Mouse (Mus musculus): ENCODE results near the gene Ilkap. TPM values are rescaled to one million over a fixed set of nuclear protein-coding genes. Genes with fewer than 3 reads are reported as not detected.

The Ilkap gene
- polyA plus RNA-seq (2016; fragmentation: Nextera tagmentation; extraction: Ambion mirVana) = 168 and 176 TPM in 2 replicates

DNA sequence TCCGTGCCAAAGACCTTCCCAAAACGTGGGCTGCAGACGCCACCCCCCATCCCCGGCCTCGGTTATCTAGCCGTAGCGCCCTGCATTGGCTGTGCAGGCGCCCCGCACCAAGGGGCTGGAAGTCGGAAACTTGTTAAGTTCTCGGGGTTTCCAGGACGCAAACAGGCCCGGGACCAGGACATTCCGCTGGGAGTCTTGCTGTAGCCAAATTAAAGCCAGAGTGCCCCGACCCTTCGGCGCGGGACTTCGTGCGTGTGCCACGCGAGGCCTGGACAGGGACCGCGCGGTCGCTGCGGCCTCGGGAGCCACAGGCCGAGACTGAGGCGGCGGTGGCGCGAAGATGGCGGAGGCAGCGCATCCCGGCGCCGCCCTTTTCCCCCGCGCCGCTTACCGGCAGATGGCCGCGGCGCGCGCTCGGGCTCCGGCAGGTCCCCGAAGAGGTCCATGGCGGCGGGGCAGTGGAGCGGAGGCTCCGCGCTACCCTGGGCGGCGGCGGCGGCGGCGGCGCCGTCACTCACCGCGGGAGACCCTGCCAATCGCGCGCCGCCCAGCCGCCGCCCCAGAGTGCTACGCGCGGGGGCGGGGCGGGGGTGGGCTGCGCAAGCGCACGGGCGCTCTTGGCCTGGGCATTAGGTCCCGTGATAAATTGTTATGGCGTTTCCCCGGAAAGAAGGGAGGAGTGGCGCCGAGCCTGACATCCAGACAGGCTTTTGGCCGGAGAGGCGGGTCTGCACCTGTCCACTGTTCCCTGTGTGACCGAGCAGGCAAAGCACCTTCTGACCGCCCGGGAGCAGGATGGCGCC lies at the start of gene Ilkap:
Gene Ilkap (minus strand): TSS at position 556 of the 803 bp plus-strand sequence.
- peak; percentile 84 for DNase-seq (ENCODE audit: extremely low spot score, low spot score)
- Histone ChIP-seq H3K4me3 (peak within 1 kb of the TSS; percentile 88), H3K27me3 (ENCODE audit: poor library complexity, severe bottlenecking) (no peaks in the 10 kb centered on the region), H3K4me1 (peaks cover 27% of the 10 kb centered on the region), H3K9me3 (no peaks in the 10 kb centered on the region), H3K27ac (peak within 1 kb of the TSS; percentile 97), H3K36me3 (replicated peaks) (peaks cover 37% of the 10 kb centered on the region)
- WGBS = under 1% methylated on average over 91 of the region's 91 CpGs

DNA sequence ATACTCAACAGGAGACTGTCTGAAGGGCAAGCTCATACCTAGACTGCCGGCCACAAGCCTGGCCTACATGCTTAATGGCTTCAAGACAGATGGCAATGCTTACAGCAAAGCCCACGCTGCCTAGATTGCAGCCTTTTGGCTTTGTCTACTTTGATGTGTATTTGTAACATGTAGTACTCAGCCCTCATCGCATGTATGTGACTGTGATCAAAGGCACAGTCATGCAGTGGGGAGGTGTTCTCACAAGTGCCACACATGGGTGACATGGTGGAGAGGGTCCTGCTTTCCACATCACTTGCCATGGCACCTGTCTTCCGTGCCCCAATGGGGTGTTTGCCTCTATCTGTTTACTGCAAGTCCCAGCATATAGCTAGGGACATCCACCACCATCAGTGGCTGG lies 47.9 kb upstream of the Ilkap start:
- peaks cover 9% of the 10 kb centered on the region for H3K4me1 ChIP-seq
- H3K36me3 ChIP-seq (replicated peaks) = peaks cover 20% of the 10 kb centered on the region
- H3K27ac ChIP-seq = no peak overlapping the region
- no peak for DNase-seq (ENCODE audit: extremely low spot score, low spot score)
- H3K27me3 ChIP-seq (ENCODE audit: poor library complexity, severe bottlenecking) = no peaks in the 10 kb centered on the region
- H3K9me3 ChIP-seq = peaks cover 11% of the 10 kb centered on the region
- H3K4me3 ChIP-seq = no peak overlapping the region
- 93% methylated on average over 4 of the region's 4 CpGs for WGBS

DNA sequence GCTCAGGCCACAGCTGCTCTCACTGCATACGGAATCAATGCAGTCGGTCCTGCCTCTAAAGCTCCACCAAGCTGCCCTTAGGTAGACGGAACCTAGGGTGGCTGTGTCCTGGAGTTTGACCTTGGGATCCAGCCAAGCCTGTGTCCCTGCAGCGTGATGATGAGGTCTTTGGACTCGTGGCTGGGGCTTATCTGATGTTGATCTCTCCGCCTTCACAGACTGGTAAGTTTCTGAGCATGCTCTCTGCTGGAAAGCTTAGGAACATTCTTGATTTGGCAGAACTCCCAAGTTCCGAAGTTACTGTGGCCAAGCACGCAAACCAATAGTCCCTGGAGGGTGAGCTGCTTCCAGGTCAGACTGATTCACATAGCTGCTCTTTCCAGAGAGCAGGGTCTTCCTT lies 47.4 kb upstream of the Ilkap start:
- H3K36me3 ChIP-seq (replicated peaks) = peaks cover 20% of the 10 kb centered on the region
- no peak overlapping the region for H3K27ac ChIP-seq
- DNase-seq (ENCODE audit: extremely low spot score, low spot score) = no peak
- H3K9me3 ChIP-seq = peaks cover 11% of the 10 kb centered on the region
- WGBS = 90% methylated on average over 8 of the region's 8 CpGs
- H3K4me1 ChIP-seq = peaks cover 9% of the 10 kb centered on the region
- H3K27me3 ChIP-seq (ENCODE audit: poor library complexity, severe bottlenecking) = no peaks in the 10 kb centered on the region
- no peak overlapping the region for H3K4me3 ChIP-seq

DNA sequence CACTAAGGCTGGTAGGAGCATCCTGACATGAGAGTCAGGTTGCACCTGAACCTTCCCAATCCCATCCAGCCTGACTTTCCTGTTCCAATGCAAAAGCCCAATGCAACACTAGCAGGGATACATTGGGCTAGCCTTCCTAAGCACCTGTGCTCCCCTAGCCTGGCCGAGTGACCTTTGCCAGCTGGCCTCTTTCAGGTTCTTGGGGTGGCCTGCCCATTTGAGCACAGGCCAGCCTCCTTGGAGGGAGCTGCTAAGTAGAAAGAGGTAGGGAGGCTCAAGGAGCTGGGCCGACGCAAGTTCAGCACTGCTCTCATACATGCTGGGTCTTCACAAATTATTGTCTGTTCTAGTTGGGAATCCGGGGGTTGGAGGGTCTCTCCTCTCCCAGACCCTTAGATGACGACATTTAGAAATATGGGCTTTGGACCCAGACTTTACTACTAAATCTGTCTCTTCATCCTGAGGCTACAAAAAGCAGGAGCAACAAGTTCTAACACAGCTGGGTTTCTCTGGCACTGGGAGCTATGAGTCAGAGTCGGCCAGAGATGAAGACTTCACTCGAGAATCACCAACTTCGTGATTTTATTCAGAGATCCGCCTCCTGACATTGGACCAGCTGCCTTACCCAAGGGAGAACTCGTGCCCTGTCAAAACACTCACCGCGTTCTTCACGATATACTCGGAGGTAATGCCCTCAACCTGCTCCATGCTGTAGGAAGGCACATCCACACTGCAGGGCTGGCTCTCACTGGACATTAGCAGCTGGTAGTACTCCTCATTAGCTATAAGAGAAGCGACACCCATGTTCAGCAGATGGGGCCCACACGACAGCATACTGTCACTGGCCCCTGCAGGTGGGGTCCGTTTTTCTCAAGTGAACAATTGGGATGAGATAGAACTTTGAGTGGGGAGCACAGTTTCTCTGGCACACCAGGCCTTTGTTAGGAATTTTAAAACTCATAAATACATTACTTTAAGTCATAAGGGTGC lies 46.5 kb upstream of the Ilkap start:
- 94% methylated on average over 17 of the region's 17 CpGs for WGBS
- DNase-seq (ENCODE audit: extremely low spot score, low spot score) = no peak
- Histone ChIP-seq H3K4me1 (peaks cover 9% of the 10 kb centered on the region), H3K27me3 (ENCODE audit: poor library complexity, severe bottlenecking) (no peaks in the 10 kb centered on the region), H3K4me3 (no peak overlapping the region), H3K36me3 (replicated peaks) (peaks cover 20% of the 10 kb centered on the region), H3K27ac (no peak overlapping the region), H3K9me3 (peaks cover 11% of the 10 kb centered on the region)

DNA sequence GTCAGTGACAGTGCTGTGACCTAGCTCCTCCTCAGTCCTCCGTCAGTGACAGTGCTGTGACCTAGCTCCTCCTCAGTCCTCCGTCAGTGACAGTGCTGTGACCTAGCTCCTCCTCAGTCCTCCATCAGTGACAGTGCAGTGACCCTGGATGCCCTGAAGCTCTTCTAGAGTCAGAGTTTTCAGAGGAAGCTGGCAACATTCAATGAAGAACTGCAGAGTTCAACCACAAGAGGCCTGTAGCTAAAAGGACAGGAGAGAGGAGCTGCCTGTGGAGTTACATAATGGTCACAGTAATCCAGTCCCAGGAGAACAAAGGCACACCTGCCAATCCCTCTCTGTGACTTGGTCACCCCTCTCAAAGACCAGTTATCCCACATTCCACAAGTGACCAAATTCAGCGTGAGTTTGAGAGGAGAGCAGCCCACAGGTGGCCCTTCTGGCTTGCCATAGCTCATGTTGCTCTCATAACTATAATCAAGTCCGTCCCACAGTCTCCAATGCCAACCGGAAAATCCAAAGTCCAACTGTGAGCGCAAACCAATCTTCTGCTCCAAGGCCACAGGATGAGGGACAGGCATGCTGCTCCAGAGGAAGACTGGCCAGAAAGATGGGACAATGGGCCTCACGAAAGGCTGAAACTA lies 43.9 kb upstream of the Ilkap start:
- H3K4me3 ChIP-seq = no peak overlapping the region
- WGBS = 76% methylated on average over 7 of the region's 7 CpGs
- H3K27me3 ChIP-seq (ENCODE audit: poor library complexity, severe bottlenecking) = no peaks in the 10 kb centered on the region
- H3K36me3 ChIP-seq (replicated peaks) = peaks cover 5% of the 10 kb centered on the region
- H3K27ac ChIP-seq = peak overlapping the region; percentile 30; the same call in 1 of the 2 replicates
- H3K9me3 ChIP-seq = peaks cover 7% of the 10 kb centered on the region
- peaks cover 9% of the 10 kb centered on the region for H3K4me1 ChIP-seq
- DNase-seq (ENCODE audit: extremely low spot score, low spot score) = no peak

DNA sequence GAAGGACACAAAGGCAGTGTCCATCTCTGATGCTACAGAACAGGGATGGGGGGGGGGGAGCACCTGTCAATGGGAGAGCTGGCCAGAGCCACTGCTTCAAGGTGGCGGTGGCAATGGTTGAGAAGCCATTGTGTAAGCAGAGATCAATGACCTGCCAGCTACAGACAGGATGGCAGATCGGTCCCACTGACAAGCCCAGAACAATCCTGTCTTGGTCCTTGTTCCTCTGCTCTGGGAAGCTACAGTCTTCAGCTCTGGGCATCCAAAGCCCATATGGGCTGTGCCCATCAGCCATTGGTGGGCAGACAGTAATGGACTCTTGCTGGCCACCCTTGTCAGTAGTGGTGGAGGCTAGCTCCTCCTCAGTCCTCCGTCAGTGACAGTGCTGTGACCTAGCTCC lies 43.2 kb upstream of the Ilkap start:
- no peak for DNase-seq (ENCODE audit: extremely low spot score, low spot score)

DNA sequence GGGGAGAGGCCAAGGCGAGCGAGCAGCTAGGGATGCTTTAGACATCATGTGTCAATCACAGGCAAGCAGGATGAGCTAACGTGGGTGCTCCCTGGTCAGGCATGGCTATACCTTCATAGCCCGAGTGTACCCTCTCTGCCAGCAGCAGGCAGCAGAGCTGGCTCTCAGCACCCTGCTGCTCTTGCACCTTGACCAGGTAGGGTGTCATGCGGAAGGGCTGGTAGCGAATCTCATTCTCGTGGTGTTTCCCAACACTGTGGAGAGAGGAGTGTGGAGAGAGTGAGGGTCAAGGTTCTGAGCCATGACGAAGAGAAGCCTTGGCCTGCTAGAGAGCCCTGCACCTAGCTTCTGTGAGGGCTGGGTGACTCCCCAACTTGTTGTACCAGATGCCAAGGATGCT lies 41.2 kb upstream of the Ilkap start:
- no peak overlapping the region for H3K4me3 ChIP-seq
- no peak overlapping the region for H3K27ac ChIP-seq
- no peak for DNase-seq (ENCODE audit: extremely low spot score, low spot score)
- WGBS = 93% methylated on average over 8 of the region's 8 CpGs
- H3K27me3 ChIP-seq (ENCODE audit: poor library complexity, severe bottlenecking) = no peaks in the 10 kb centered on the region
- H3K4me1 ChIP-seq = peaks cover 9% of the 10 kb centered on the region
- no peaks in the 10 kb centered on the region for H3K9me3 ChIP-seq
- no peaks in the 10 kb centered on the region for H3K36me3 ChIP-seq (replicated peaks)

More for the DNA sequence above, 43.2 kb upstream of the Ilkap start:
- Histone ChIP-seq H3K36me3 (replicated peaks) (no peaks in the 10 kb centered on the region), H3K27ac (no peak overlapping the region), H3K27me3 (ENCODE audit: poor library complexity, severe bottlenecking) (no peaks in the 10 kb centered on the region), H3K9me3 (peaks cover under 1% of the 10 kb centered on the region; the same call in 1 of the 2 replicates), H3K4me1 (peaks cover 9% of the 10 kb centered on the region), H3K4me3 (no peak overlapping the region)
- 95% methylated on average over 3 of the region's 3 CpGs for WGBS

DNA sequence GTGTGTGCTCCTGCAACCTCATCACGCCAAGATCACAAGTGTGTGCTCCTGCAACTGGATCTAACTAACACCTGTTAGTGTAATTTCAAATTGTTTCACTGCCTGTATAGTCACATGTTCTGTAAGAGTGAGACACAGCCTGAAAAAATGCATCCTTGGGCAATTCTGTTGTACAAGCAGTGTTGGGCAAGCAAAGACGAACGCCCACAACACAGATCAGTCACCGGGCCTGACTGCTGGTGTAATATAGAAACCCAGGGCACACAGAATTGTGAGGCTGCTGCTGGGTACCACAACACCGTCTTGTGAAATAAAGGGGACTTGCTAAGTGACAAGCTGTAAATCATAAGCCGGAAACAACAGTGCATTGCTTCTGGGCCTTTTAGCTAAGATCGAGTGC lies 39.0 kb upstream of the Ilkap start:
- Histone ChIP-seq H3K4me3 (no peak overlapping the region), H3K4me1 (peaks cover 3% of the 10 kb centered on the region), H3K9me3 (no peaks in the 10 kb centered on the region), H3K27me3 (ENCODE audit: poor library complexity, severe bottlenecking) (no peaks in the 10 kb centered on the region), H3K27ac (no peak overlapping the region), H3K36me3 (replicated peaks) (no peaks in the 10 kb centered on the region)
- no peak for DNase-seq (ENCODE audit: extremely low spot score, low spot score)
- 95% methylated on average over 7 of the region's 7 CpGs for WGBS

DNA sequence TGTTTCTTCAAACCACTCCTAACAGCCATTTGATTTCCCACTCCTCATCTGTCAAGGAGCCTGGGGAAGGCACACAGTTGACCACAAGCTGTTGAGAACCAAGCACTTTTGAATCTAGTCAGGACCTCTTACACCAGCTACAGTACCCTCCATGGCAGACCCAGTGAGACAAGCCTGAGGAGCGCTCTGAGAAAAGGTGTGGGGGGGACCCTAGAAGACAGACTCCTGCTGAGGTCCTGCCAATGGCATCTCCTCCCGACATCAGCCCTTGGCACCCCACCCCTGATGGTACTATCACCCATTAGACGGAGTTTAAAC lies 38.4 kb upstream of the Ilkap start:
- H3K36me3 ChIP-seq (replicated peaks) = no peaks in the 10 kb centered on the region
- H3K27me3 ChIP-seq (ENCODE audit: poor library complexity, severe bottlenecking) = no peaks in the 10 kb centered on the region
- H3K9me3 ChIP-seq = no peaks in the 10 kb centered on the region
- no peak overlapping the region for H3K4me3 ChIP-seq
- DNase-seq (ENCODE audit: extremely low spot score, low spot score) = no peak
- no peaks in the 10 kb centered on the region for H3K4me1 ChIP-seq
- no peak overlapping the region for H3K27ac ChIP-seq
- 91% methylated on average over 3 of the region's 3 CpGs for WGBS

DNA sequence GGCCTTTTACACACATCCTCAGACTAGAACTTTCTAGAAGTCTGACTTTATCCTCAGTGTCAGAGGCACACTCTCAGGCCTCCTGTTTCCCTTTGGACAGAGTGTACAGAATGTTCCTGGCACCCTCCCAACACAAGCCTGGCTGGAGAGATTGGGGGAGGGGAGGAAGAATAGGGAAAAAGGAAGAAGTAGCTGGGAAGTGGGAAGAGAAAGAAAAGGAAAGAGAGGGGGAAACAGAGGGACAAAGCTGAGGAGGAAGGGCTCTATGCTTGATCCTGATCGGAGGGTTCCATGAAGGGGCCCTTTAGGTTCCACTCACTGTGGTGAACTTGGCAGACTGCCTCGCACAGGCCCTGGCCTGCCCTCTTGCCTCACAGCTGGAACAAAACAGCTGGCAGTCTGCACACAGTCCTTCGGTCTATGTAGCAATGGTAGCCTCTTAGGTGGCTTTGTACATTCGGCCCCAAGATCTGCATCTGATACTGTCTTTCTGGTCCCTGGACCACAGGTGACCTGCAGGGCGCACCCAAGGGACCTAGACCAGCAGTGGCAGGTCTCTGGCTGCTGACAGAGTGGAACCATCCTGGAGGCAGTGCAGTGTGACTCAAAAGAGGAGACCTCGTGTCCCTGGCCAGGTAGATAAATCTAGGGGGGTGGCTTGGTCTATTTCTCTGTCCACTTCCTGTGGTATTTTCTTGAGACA lies 37.9 kb upstream of the Ilkap start:
- H3K36me3 ChIP-seq (replicated peaks) = no peaks in the 10 kb centered on the region
- H3K4me1 ChIP-seq = no peaks in the 10 kb centered on the region
- no peaks in the 10 kb centered on the region for H3K27me3 ChIP-seq (ENCODE audit: poor library complexity, severe bottlenecking)
- 88% methylated on average over 6 of the region's 6 CpGs for WGBS
- peak overlapping the region; percentile 8; the same call in 1 of the 2 replicates for H3K27ac ChIP-seq
- no peak for DNase-seq (ENCODE audit: extremely low spot score, low spot score)
- H3K4me3 ChIP-seq = no peak overlapping the region
- no peaks in the 10 kb centered on the region for H3K9me3 ChIP-seq

DNA sequence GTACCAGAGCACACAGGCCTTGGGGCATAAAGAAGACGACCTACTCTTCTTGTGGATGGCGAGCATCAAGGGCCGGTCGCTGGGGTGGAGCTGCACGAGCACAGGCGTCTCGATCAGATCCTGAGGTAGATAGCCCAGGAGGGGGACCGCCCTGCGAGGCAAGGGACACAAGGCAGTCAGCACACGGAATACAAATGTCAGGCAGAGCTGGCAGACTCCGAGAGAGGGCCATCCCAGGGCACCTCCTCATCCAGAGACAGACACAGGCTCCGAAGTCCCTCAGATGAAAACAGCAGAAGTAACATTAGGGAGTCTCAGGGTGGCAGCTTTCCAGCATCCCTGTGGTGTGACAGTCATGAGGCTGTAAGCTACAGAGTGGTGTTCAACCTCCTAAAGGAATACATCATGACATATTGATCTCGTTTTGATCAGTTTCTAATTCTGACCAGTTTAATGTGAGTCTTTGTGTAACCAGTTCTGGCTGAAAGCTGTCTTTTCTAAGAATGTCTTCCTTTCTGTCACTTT lies 37.1 kb upstream of the Ilkap start:
- no peak overlapping the region for H3K4me3 ChIP-seq
- no peak for DNase-seq (ENCODE audit: extremely low spot score, low spot score)
- H3K36me3 ChIP-seq (replicated peaks) = no peaks in the 10 kb centered on the region
- H3K9me3 ChIP-seq = no peaks in the 10 kb centered on the region
- 87% methylated on average over 13 of the region's 13 CpGs for WGBS
- peak overlapping the region; percentile 11; the same call in 1 of the 2 replicates for H3K27ac ChIP-seq
- H3K4me1 ChIP-seq = no peaks in the 10 kb centered on the region
- no peaks in the 10 kb centered on the region for H3K27me3 ChIP-seq (ENCODE audit: poor library complexity, severe bottlenecking)

DNA sequence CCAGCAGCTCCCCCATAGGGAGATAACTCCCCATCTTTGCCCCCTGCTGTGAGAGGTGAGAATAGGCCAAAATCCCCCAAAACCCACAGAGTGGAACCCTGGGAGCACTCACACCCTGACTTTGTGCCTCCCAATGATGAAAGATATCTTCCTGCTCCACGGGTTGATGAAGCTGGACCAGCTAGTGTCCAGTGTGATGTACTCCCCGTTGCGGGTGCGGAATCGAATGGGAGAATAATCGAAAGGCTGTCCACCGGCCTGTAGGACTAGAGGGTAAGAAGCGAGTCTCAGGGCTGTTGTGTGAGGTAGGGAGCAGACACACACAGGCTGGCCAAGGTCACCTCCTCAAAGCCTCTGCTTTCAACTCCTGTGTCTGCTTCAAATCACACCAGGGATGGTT lies 36.3 kb upstream of the Ilkap start:
- no peaks in the 10 kb centered on the region for H3K27me3 ChIP-seq (ENCODE audit: poor library complexity, severe bottlenecking)
- no peaks in the 10 kb centered on the region for H3K36me3 ChIP-seq (replicated peaks)
- 97% methylated on average over 8 of the region's 8 CpGs for whole genome bisulfite sequencing
- no peak overlapping the region for H3K27ac ChIP-seq
- H3K4me3 ChIP-seq = no peak overlapping the region
- H3K4me1 ChIP-seq = no peaks in the 10 kb centered on the region
- no peak for DNase-seq (ENCODE audit: extremely low spot score, low spot score)
- no peaks in the 10 kb centered on the region for H3K9me3 ChIP-seq

Measured in forebrain, embryonic 10.5 days (tissue).